Mouse (Mus musculus): Measurements from ENCODE around the gene Cotl1. TPM values are rescaled to one million over a fixed set of nuclear protein-coding genes. Genes with fewer than 3 reads are reported as not detected.

The Cotl1 gene
- polyA plus RNA-seq, 1 experiment from 2014 or later = 95.6 TPM

DNA sequence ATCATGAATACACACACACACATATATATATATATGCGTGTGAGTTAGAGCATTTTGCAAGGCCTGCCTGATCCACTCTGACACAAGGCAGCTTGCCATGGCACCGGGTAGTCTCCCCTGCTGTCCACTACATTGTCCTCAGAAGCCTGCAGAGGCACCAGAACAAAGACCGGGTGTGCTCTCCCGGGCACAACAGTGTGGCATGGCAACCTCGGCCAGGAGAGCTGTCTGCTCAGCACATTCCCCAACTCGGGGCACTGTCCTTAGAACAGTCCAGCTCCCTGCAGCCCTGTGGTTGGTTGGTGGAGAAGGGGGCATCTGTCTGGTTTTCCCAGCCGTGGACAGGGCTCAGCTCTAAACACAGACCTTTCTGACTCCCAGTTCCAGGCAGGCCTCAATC, 21.0 kb downstream of the Cotl1 start:
- no peak overlapping the region for H3K4me2 ChIP-seq
- no peaks in the 10 kb centered on the region for H3K9me3 ChIP-seq
- H3K9ac ChIP-seq (replicated peaks) = no peak overlapping the region
- peaks cover 38% of the 10 kb centered on the region; the same call in 1 of the 2 replicates for H3K36me3 ChIP-seq
- H3K4me3 ChIP-seq (replicated peaks) = no peak overlapping the region
- 80% methylated on average over 7 of the region's 7 CpGs for WGBS
- H3K27me3 ChIP-seq = no peaks in the 10 kb centered on the region
- peaks cover 6% of the 10 kb centered on the region for H3K4me1 ChIP-seq (replicated peaks)
- no peak for ATAC-seq (ENCODE audit: insufficient number of reproducible peaks, insufficient read depth, low FRiP score, low TSS enrichment, low read depth)
- no peak overlapping the region for H3K27ac ChIP-seq

- no peaks in the 10 kb centered on the region for H3K9me3 ChIP-seq
- no peaks in the 10 kb centered on the region for H3K27me3 ChIP-seq
- ATAC-seq (ENCODE audit: insufficient number of reproducible peaks, insufficient read depth, low FRiP score, low TSS enrichment, low read depth) = no peak
- no peak overlapping the region for H3K27ac ChIP-seq
- no peak overlapping the region for H3K9ac ChIP-seq (replicated peaks)
- peaks cover 18% of the 10 kb centered on the region for H3K4me1 ChIP-seq (replicated peaks)
- H3K4me2 ChIP-seq = no peak overlapping the region
- peaks cover 33% of the 10 kb centered on the region; the same call in 1 of the 2 replicates for H3K36me3 ChIP-seq
- H3K4me3 ChIP-seq (replicated peaks) = no peak overlapping the region
- WGBS = 30% methylated on average over 12 of the region's 12 CpGs
Observed at GRCm38 (mm10) chr8:119817446-119817845, 22.9 kb downstream of the Cotl1 start.

GRCm38 (mm10) chr8:119816219-119816618, 24.1 kb downstream of the Cotl1 start:
- Histone ChIP-seq H3K9ac (replicated peaks) (no peak overlapping the region), H3K36me3 (peaks cover 23% of the 10 kb centered on the region; the same call in 1 of the 2 replicates), H3K27me3 (no peaks in the 10 kb centered on the region), H3K27ac (no peak overlapping the region), H3K4me1 (replicated peaks) (peaks cover 18% of the 10 kb centered on the region), H3K9me3 (no peaks in the 10 kb centered on the region), H3K4me3 (replicated peaks) (no peak overlapping the region), H3K4me2 (no peak overlapping the region)
- ATAC-seq (ENCODE audit: insufficient number of reproducible peaks, insufficient read depth, low FRiP score, low TSS enrichment, low read depth) = no peak
- WGBS = 74% methylated on average over 6 of the region's 6 CpGs

DNA sequence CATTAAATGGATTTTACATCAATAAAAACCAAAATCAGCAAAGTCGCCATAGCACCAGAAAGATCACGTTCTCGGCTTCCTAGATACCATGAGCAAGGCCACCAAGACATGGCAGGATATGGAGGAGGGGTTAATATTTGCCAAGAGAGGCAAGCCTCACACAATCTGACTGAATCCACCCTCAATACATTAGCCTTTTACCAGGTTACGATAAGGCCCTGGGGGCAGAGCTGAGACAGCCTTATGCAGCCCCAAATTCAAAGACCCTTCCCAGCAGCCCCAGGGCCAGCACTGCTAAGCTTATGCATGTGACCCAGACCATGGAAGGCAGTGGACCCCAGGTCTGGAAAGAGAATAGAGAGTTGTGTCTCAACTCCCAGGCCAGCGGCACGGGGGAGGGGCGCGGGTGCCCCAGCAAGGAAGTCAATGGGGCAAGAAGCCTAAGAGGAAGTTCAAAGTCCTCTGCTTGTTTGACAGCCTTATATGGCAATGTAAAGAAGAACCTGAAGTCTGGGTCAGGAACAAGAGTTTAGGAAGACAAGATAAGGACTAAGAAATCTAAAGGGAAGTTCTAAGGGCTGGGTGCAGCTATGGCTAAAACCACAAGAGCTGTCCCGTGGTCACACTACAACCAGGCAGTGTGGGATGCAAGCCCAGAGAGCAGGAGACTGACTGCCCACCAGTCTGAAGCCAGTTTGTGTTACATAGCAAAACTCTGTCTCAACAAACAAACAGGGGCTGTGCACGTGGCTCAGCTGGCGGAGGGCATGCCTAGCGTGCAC, 27.5 kb downstream of the Cotl1 start:
- H3K9me3 ChIP-seq = no peaks in the 10 kb centered on the region
- no peak for ATAC-seq (ENCODE audit: insufficient number of reproducible peaks, insufficient read depth, low FRiP score, low TSS enrichment, low read depth)
- H3K27ac ChIP-seq = peak overlapping the region; percentile 41; the same call in 1 of the 2 replicates
- no peak overlapping the region for H3K4me2 ChIP-seq
- H3K27me3 ChIP-seq = no peaks in the 10 kb centered on the region
- H3K36me3 ChIP-seq = peaks cover 24% of the 10 kb centered on the region
- peaks cover 18% of the 10 kb centered on the region for H3K4me1 ChIP-seq (replicated peaks)
- 77% methylated on average over 12 of the region's 12 CpGs for WGBS
- no peak overlapping the region for H3K4me3 ChIP-seq (replicated peaks)
- no peak overlapping the region for H3K9ac ChIP-seq (replicated peaks)

DNA sequence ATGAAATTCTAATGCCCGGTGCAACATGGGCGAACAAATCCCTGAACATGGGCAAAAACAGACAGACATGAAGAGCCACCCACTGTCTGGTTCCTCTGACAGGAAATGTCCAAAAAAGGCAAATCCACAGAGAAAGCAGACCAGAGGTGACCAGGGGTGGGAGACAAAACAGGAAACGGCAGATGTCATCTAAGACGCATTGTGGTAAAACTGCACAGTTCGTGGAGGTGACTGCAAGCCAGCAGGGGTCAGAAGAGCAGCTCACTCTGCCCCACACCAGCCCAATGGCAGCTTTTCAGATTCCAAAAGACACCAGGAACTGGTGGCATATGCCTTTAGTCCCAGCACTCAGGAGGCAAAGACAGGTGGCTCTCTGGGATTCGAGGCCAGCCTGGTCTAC, 28.4 kb downstream of the Cotl1 start:
- WGBS = 65% methylated on average over 6 of the region's 6 CpGs
- H3K36me3 ChIP-seq = peaks cover 24% of the 10 kb centered on the region
- peaks cover 18% of the 10 kb centered on the region for H3K4me1 ChIP-seq (replicated peaks)
- H3K9ac ChIP-seq (replicated peaks) = no peak overlapping the region
- H3K27ac ChIP-seq = no peak overlapping the region
- ATAC-seq (ENCODE audit: insufficient number of reproducible peaks, insufficient read depth, low FRiP score, low TSS enrichment, low read depth) = no peak
- H3K4me2 ChIP-seq = no peak overlapping the region
- H3K27me3 ChIP-seq = no peaks in the 10 kb centered on the region
- H3K4me3 ChIP-seq (replicated peaks) = no peak overlapping the region
- no peaks in the 10 kb centered on the region for H3K9me3 ChIP-seq

DNA sequence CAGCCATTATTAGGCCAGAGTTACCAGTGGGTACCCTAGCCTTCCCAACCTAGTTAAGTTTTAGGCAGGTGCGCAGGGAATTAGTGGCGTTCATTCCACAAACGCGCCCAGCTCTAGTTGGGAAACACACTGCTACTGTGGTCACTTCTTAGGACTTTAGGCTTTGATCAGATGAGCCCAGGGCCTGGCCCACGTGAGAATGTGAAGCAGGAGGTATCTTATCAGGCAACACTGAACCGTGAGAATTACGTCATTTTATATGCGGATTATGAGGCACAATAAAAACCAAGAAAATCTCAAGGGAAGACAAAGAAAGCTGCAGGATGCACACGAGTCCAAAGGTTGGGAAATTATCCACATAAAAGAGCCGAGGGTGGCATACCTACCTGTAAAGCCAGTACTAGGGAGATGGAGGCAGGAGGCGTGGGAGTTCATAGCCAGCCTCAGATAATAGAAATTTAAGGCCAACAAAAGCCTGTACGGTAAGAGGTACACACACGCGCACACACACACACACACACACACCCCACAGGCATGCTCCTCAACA, 29.3 kb downstream of the Cotl1 start:
- 85% methylated on average over 14 of the region's 14 CpGs for whole genome bisulfite sequencing

GRCm38 (mm10) chr8:119810127-119810868, 30.0 kb downstream of the Cotl1 start:
- no peak overlapping the region for H3K4me2 ChIP-seq
- peaks cover 22% of the 10 kb centered on the region for H3K36me3 ChIP-seq
- no peaks in the 10 kb centered on the region for H3K9me3 ChIP-seq
- H3K4me1 ChIP-seq (replicated peaks) = peaks cover 21% of the 10 kb centered on the region
- H3K27ac ChIP-seq = no peak overlapping the region
- H3K27me3 ChIP-seq = 0 out of 2 replicates have a peak, but pooled peaks cover 2% of the 10 kb centered on the region
- ATAC-seq (ENCODE audit: insufficient number of reproducible peaks, insufficient read depth, low FRiP score, low TSS enrichment, low read depth) = no peak
- H3K9ac ChIP-seq (replicated peaks) = no peak overlapping the region
- WGBS = 82% methylated on average over 23 of the region's 23 CpGs
- no peak overlapping the region for H3K4me3 ChIP-seq (replicated peaks)

More for the DNA sequence above, 29.3 kb downstream of the Cotl1 start:
- Histone ChIP-seq H3K4me2 (no peak overlapping the region), H3K4me1 (replicated peaks) (peaks cover 21% of the 10 kb centered on the region), H3K9me3 (no peaks in the 10 kb centered on the region), H3K9ac (replicated peaks) (no peak overlapping the region), H3K27me3 (no peaks in the 10 kb centered on the region), H3K36me3 (peaks cover 24% of the 10 kb centered on the region), H3K27ac (no peak overlapping the region), H3K4me3 (replicated peaks) (no peak overlapping the region)
- no peak for ATAC-seq (ENCODE audit: insufficient number of reproducible peaks, insufficient read depth, low FRiP score, low TSS enrichment, low read depth)

DNA sequence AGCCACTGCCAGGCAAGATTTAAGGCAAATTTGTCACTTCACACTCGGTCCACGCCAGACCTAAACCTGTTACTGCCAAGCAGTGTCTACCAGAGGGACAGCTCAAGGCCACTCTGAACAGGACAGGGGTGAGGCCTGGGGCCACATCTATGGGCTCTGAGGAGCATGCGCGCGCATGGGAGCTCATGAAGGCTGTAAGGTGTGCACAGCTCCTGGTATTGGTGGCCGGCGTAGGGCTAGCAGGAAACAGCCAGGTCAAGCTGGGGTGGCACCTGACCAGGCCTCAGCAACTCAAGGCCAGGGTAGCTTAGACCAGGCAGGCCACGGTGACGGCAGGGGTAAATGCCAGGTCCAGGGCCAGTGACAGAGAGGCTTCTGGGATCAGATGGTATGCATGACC, 30.7 kb downstream of the Cotl1 start:
- Histone ChIP-seq H3K4me3 (replicated peaks) (no peak overlapping the region), H3K27me3 (0 out of 2 replicates have a peak, but pooled peaks cover 2% of the 10 kb centered on the region), H3K9me3 (no peaks in the 10 kb centered on the region), H3K4me1 (replicated peaks) (peaks cover 21% of the 10 kb centered on the region), H3K36me3 (peaks cover 17% of the 10 kb centered on the region), H3K4me2 (no peak overlapping the region), H3K9ac (replicated peaks) (no peak overlapping the region), H3K27ac (no peak overlapping the region)
- ATAC-seq (ENCODE audit: insufficient number of reproducible peaks, insufficient read depth, low FRiP score, low TSS enrichment, low read depth) = no peak
- 90% methylated on average over 9 of the region's 9 CpGs for WGBS

GRCm38 (mm10) chr8:119807687-119808086, 32.7 kb downstream of the Cotl1 start:
- ATAC-seq (ENCODE audit: insufficient number of reproducible peaks, insufficient read depth, low FRiP score, low TSS enrichment, low read depth) = no peak
- Histone ChIP-seq H3K27me3 (0 out of 2 replicates have a peak, but pooled peaks cover 2% of the 10 kb centered on the region), H3K4me2 (no peak overlapping the region), H3K36me3 (peaks cover 17% of the 10 kb centered on the region), H3K9ac (replicated peaks) (no peak overlapping the region), H3K9me3 (no peaks in the 10 kb centered on the region), H3K27ac (no peak overlapping the region), H3K4me1 (replicated peaks) (peaks cover 5% of the 10 kb centered on the region; the same call in 1 of the 2 replicates), H3K4me3 (replicated peaks) (no peak overlapping the region)
- 86% methylated on average over 4 of the region's 4 CpGs for WGBS

DNA sequence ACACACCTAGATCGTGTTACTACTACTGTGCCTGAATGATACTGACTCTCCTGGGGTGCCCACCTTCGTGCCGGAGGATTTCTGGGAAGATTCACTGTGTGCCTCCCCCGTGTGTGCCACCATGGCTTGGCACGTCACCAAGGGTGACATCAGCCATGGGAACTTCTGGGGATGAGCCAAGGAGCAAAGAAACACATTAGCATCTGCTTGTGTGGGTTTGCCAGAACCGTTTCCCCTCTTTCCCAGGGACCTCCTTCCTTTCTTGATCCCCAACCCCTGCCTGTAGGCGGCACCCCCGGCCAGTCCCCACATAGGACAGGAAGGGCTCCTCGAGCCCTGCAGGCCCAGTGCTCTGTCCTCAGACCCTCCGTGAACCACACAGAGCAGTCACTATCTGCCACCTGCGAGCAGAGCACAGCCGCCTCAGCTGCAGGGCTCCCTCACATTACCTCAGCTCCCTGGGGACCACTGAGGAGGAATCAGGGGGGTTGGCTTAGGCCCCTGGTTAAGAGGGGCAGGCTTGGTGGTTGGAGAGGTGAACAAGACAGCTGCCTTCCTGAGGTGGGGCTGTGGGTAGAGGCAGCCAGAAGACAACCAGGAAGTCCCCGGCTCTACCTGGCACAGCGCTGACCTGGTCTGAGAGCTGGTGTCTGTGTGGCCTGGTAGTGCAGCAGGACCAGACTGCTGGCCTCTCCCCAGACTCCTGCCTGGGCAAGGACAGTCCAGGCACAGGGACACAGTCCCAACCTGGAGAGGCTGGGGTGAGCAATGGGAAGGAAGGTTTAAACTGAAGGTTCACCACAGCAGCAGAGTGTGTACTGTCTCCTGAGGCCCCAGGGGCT, 33.7 kb downstream of the Cotl1 start:
- H3K4me2 ChIP-seq = no peak overlapping the region
- H3K27me3 ChIP-seq = 0 out of 2 replicates have a peak, but pooled peaks cover 2% of the 10 kb centered on the region
- H3K9me3 ChIP-seq = no peaks in the 10 kb centered on the region
- H3K4me3 ChIP-seq (replicated peaks) = no peak overlapping the region
- H3K9ac ChIP-seq (replicated peaks) = no peak overlapping the region
- peaks cover 4% of the 10 kb centered on the region; the same call in 1 of the 2 replicates for H3K4me1 ChIP-seq (replicated peaks)
- H3K27ac ChIP-seq = no peak overlapping the region
- H3K36me3 ChIP-seq = peaks cover 17% of the 10 kb centered on the region
- ATAC-seq (ENCODE audit: insufficient number of reproducible peaks, insufficient read depth, low FRiP score, low TSS enrichment, low read depth) = no peak
- WGBS = 80% methylated on average over 14 of the region's 14 CpGs
